11 mouse cellular contexts compared by ENCODE assay signal in genomic region chr8:121002871-121003539, GRCm38 (mm10).
DNase-seq lines count a peak whose midpoint lies in the region; ATAC-seq lines count a peak whose summit lies in the region.
"Had no signal": no experiment of that assay in that cellular context is flagged by ENCODE, and none has a peak within 500 bp of the region (broad histone marks: within the 10 kb centered on the region; RNA-seq: fewer than 3 reads in every experiment).

No protein-coding gene starts in this region.

- H3K9ac ChIP-seq in forebrain, embryonic 14.5 days (ENCODE audit: low read length): no peak overlapping the region
- no peak overlapping the region for H3K9ac ChIP-seq in forebrain, embryonic 15.5 days (replicated peaks)
- H3K9ac ChIP-seq in midbrain, embryonic 11.5 days (ENCODE audit: low read length): no peak overlapping the region
- H3K9ac ChIP-seq in intestine, embryonic 15.5 days: no peak overlapping the region
- no peak overlapping the region for H3K9ac ChIP-seq in stomach, embryonic 14.5 days (replicated peaks; ENCODE audit: low read depth, low read length)
- H3K9ac ChIP-seq in midbrain, embryonic 15.5 days: no peak overlapping the region

- no peaks in the 10 kb centered on the region for H3K4me1 ChIP-seq in forebrain, embryonic 14.5 days (ENCODE audit: control insufficient read depth, insufficient read depth, low read length)
- peaks cover 8% of the 10 kb centered on the region; the same call in 1 of the 2 replicates for H3K4me1 ChIP-seq in forebrain, embryonic 15.5 days
- H3K4me1 ChIP-seq in midbrain, embryonic 11.5 days (ENCODE audit: control insufficient read depth, insufficient read depth, low read length): no peaks in the 10 kb centered on the region
- H3K4me1 ChIP-seq in midbrain, embryonic 10.5 days: no peaks in the 10 kb centered on the region
- H3K4me1 ChIP-seq in intestine, embryonic 15.5 days (replicated peaks): peaks cover 16% of the 10 kb centered on the region; the same call in 1 of the 2 replicates
- H3K4me1 ChIP-seq in stomach, embryonic 14.5 days (ENCODE audit: control insufficient read depth, insufficient read depth, low read length): peaks cover 20% of the 10 kb centered on the region
- no peaks in the 10 kb centered on the region for H3K4me1 ChIP-seq in midbrain, embryonic 15.5 days

- DNase-seq in forebrain, embryonic 14.5 days (ENCODE audit: low spot score): peak; percentile 54
- peak; percentile 65 for DNase-seq in midbrain, embryonic 11.5 days (ENCODE audit: low spot score, missing footprints)
- no peak for DNase-seq in midbrain, embryonic 10.5 days (ENCODE audit: low spot score)
- no peak for DNase-seq in adipocyte (ENCODE audit: low spot score)
- DNase-seq: cerebellum, adult 9-11 months; liver; thymus, postnatal 14 days had no signal

- no peak for ATAC-seq in forebrain, embryonic 14.5 days
- ATAC-seq in forebrain, embryonic 15.5 days (replicated peaks): no peak
- no peak for ATAC-seq in midbrain, embryonic 11.5 days (ENCODE audit: low FRiP score)
- peak; percentile 66 for ATAC-seq in intestine, embryonic 15.5 days
- peak; percentile 29; the same call in 1 of the 2 replicates for ATAC-seq in stomach, embryonic 14.5 days (ENCODE audit: insufficient number of reproducible peaks, insufficient read depth, low FRiP score, low read depth)
- no peak for ATAC-seq in midbrain, embryonic 15.5 days (replicated peaks)

- no peak overlapping the region for H3K27ac ChIP-seq in forebrain, embryonic 14.5 days (ENCODE audit: low read depth, low read length)
- H3K27ac ChIP-seq in forebrain, embryonic 15.5 days (replicated peaks): no peak overlapping the region
- H3K27ac ChIP-seq in midbrain, embryonic 11.5 days (ENCODE audit: low read depth, low read length): no peak overlapping the region
- H3K27ac ChIP-seq in midbrain, embryonic 10.5 days (replicated peaks): no peak overlapping the region
- peak overlapping the region; percentile 82 for H3K27ac ChIP-seq in intestine, embryonic 15.5 days
- H3K27ac ChIP-seq in stomach, embryonic 14.5 days (ENCODE audit: low read length): peak overlapping the region; percentile 81
- H3K27ac ChIP-seq in midbrain, embryonic 15.5 days: no peak overlapping the region

- H3K4me2 ChIP-seq in forebrain, embryonic 14.5 days (ENCODE audit: low read length): no peak overlapping the region
- no peak overlapping the region for H3K4me2 ChIP-seq in forebrain, embryonic 15.5 days (replicated peaks)
- no peak overlapping the region for H3K4me2 ChIP-seq in midbrain, embryonic 11.5 days
- H3K4me2 ChIP-seq in intestine, embryonic 15.5 days (replicated peaks): peak overlapping the region; percentile 19; the same call in 1 of the 2 replicates
- no peak overlapping the region for H3K4me2 ChIP-seq in stomach, embryonic 14.5 days (replicated peaks; ENCODE audit: low read depth, low read length)
- H3K4me2 ChIP-seq in midbrain, embryonic 15.5 days: no peak overlapping the region

- H3K27me3 ChIP-seq in forebrain, embryonic 14.5 days (replicated peaks; ENCODE audit: control insufficient read depth, insufficient read depth, low read length): no peaks in the 10 kb centered on the region
- no peaks in the 10 kb centered on the region for H3K27me3 ChIP-seq in forebrain, embryonic 15.5 days
- no peaks in the 10 kb centered on the region for H3K27me3 ChIP-seq in midbrain, embryonic 11.5 days (ENCODE audit: control insufficient read depth, insufficient read depth, low read length)
- H3K27me3 ChIP-seq in midbrain, embryonic 10.5 days (ENCODE audit: low read depth, poor library complexity, severe bottlenecking): peaks cover 4% of the 10 kb centered on the region; the same call in 1 of the 2 replicates
- no peaks in the 10 kb centered on the region for H3K27me3 ChIP-seq in intestine, embryonic 15.5 days (replicated peaks)
- 0 out of 2 replicates have a peak, but pooled peaks cover 3% of the 10 kb centered on the region for H3K27me3 ChIP-seq in stomach, embryonic 14.5 days (ENCODE audit: control insufficient read depth, insufficient read depth, low read length)
- H3K27me3 ChIP-seq in midbrain, embryonic 15.5 days (replicated peaks): no peaks in the 10 kb centered on the region

- H3K4me3 ChIP-seq in forebrain, embryonic 14.5 days (ENCODE audit: low read depth, low read length): no peak overlapping the region
- H3K4me3 ChIP-seq in forebrain, embryonic 15.5 days: no peak overlapping the region
- H3K4me3 ChIP-seq in midbrain, embryonic 11.5 days (ENCODE audit: low read depth, low read length): no peak overlapping the region
- H3K4me3 ChIP-seq in midbrain, embryonic 10.5 days: no peak overlapping the region
- H3K4me3 ChIP-seq in intestine, embryonic 15.5 days (replicated peaks): no peak overlapping the region
- H3K4me3 ChIP-seq in stomach, embryonic 14.5 days (ENCODE audit: low read depth, low read length): no peak overlapping the region
- no peak overlapping the region for H3K4me3 ChIP-seq in midbrain, embryonic 15.5 days

- no peaks in the 10 kb centered on the region for H3K36me3 ChIP-seq in forebrain, embryonic 14.5 days (ENCODE audit: control insufficient read depth, insufficient read depth, low read length)
- H3K36me3 ChIP-seq in forebrain, embryonic 15.5 days: no peaks in the 10 kb centered on the region
- no peaks in the 10 kb centered on the region for H3K36me3 ChIP-seq in midbrain, embryonic 11.5 days (ENCODE audit: control insufficient read depth, insufficient read depth, low read length)
- no peaks in the 10 kb centered on the region for H3K36me3 ChIP-seq in midbrain, embryonic 10.5 days
- no peaks in the 10 kb centered on the region for H3K36me3 ChIP-seq in intestine, embryonic 15.5 days
- H3K36me3 ChIP-seq in stomach, embryonic 14.5 days (ENCODE audit: control insufficient read depth, insufficient read depth, low read length): no peaks in the 10 kb centered on the region
- no peaks in the 10 kb centered on the region for H3K36me3 ChIP-seq in midbrain, embryonic 15.5 days (replicated peaks)

- 48% methylated on average over 17 of the region's 17 CpGs for WGBS in forebrain, embryonic 14.5 days
- WGBS in forebrain, embryonic 15.5 days: 46% methylated on average over 17 of the region's 17 CpGs
- whole genome bisulfite sequencing in midbrain, embryonic 11.5 days: 70% methylated on average over 17 of the region's 17 CpGs
- WGBS in midbrain, embryonic 10.5 days: 73% methylated on average over 17 of the region's 17 CpGs
- WGBS in intestine, embryonic 15.5 days: 31% methylated on average over 17 of the region's 17 CpGs
- 20% methylated on average over 17 of the region's 17 CpGs for WGBS in stomach, embryonic 14.5 days
- WGBS in midbrain, embryonic 15.5 days: 63% methylated on average over 17 of the region's 17 CpGs

- 0 out of 2 replicates have a peak, but pooled peaks cover 3% of the 10 kb centered on the region for H3K9me3 ChIP-seq in forebrain, embryonic 14.5 days (replicated peaks; ENCODE audit: control insufficient read depth, low read length)
- H3K9me3 ChIP-seq in forebrain, embryonic 15.5 days: 0 out of 2 replicates have a peak, but pooled peaks cover 4% of the 10 kb centered on the region
- no peaks in the 10 kb centered on the region for H3K9me3 ChIP-seq in midbrain, embryonic 11.5 days (ENCODE audit: control insufficient read depth, low read length)
- peaks cover 10% of the 10 kb centered on the region; the same call in 1 of the 2 replicates for H3K9me3 ChIP-seq in midbrain, embryonic 10.5 days (replicated peaks)
- H3K9me3 ChIP-seq in intestine, embryonic 15.5 days: peaks cover 6% of the 10 kb centered on the region; the same call in 1 of the 2 replicates
- peaks cover 6% of the 10 kb centered on the region; the same call in 1 of the 2 replicates for H3K9me3 ChIP-seq in stomach, embryonic 14.5 days (ENCODE audit: control insufficient read depth, low read depth, low read length)
- H3K9me3 ChIP-seq in midbrain, embryonic 15.5 days: no peaks in the 10 kb centered on the region

Comparison
In these comparisons a context has a peak if more than half of its experiments do, and no peak if none do; other contexts are left out.
1. DNase-seq: peak in forebrain, embryonic 14.5 days (single experiment) and midbrain, embryonic 11.5 days (single experiment); none in midbrain, embryonic 10.5 days (single experiment) and adipocyte (single experiment).
2. ATAC-seq: peak in intestine, embryonic 15.5 days (single experiment) and stomach, embryonic 14.5 days (single experiment); none in forebrain, embryonic 14.5 days (single experiment), forebrain, embryonic 15.5 days (single experiment), midbrain, embryonic 11.5 days (single experiment) and midbrain, embryonic 15.5 days (single experiment).
3. H3K27ac ChIP-seq: peak in intestine, embryonic 15.5 days (single experiment) and stomach, embryonic 14.5 days (single experiment); none in forebrain, embryonic 14.5 days (single experiment), forebrain, embryonic 15.5 days (single experiment), midbrain, embryonic 11.5 days (single experiment), midbrain, embryonic 10.5 days (single experiment) and midbrain, embryonic 15.5 days (single experiment).